Mouse (Mus musculus) stomach, postnatal 0 days (tissue): ENCODE measurements at regions not wholly inside any gene's neighbourhood (a gene's known extent, or its start where the extent isn't known, plus 50 kb on each side); places are given as distances from the start of the nearest gene placed in this dataset.

ENCODE experiments used
- CTCF ChIP-seq: IDR thresholded peaks from 2 replicates; pipeline ENCODE4 v1.5.1; 2016; ENCODE audit warnings: antibody characterized with exemption, low read depth, mild to moderate bottlenecking, moderate library complexity
- EP300 ChIP-seq: optimal IDR thresholded peaks from 2 replicates; pipeline ENCODE3; 2016; ENCODE audit warnings: antibody characterized with exemption

- TF ChIP-seq CTCF, result 0 out of 2 replicates have a peak, but pooled peaks have one; percentile 10
- no peak for TF ChIP-seq EP300
Observed at GRCm38 (mm10) chr10:51278195-51278594, 202.2 kb upstream of the Gm49339 start.
